Mouse (Mus musculus) cerebellum, adult 2 months (tissue): ENCODE results near the gene Lypd9. TPM values are rescaled to one million over a fixed set of nuclear protein-coding genes. Genes with fewer than 3 reads are reported as not detected.
"Not testable (repeated sequence)": the region's sequence is repeated elsewhere in the genome, so short reads cannot be mapped to it uniquely, and the experiment has no call there.

Experiments used
- DNase-seq, 2 experiments: peaks; one replicate each; pipeline ENCODE4 v3.0.0; 2021
- H3K27ac ChIP-seq: fragments of 200-500 bp; 2 replicates; pipeline ENCODE4 v1.5.1; 2012; ENCODE audit warnings: low read length, control low read depth, inconsistent platforms; ENCODE audit not compliant: insufficient read depth
- H3K27me3 ChIP-seq: fragments of 200-500 bp; 2 replicates; pipeline ENCODE4 v1.6.1; 2012; ENCODE audit warnings: inconsistent platforms, mild to moderate bottlenecking, low read length, moderate library complexity; ENCODE audit not compliant: control insufficient read depth, insufficient read depth
- H3K4me1 ChIP-seq: fragments of 200-500 bp; 2 replicates; pipeline ENCODE4 v1.6.1; 2011; ENCODE audit warnings: low read length; ENCODE audit not compliant: control insufficient read depth, insufficient read depth
- H3K4me3 ChIP-seq: fragments of 200-500 bp; replicated peaks from 2 replicates; pipeline ENCODE3; 2011; ENCODE audit warnings: mild to moderate bottlenecking, low read depth, low read length, control low read depth; ENCODE audit not compliant: insufficient read depth
- CTCF ChIP-seq: fragments of 200-500 bp; IDR thresholded peaks from 2 replicates; pipeline ENCODE4 v1.5.1; 2011; ENCODE audit warnings: low read depth, mild to moderate bottlenecking, control low read depth, low read length, moderate library complexity, borderline replicate concordance; ENCODE audit not compliant: insufficient read depth
- POLR2A ChIP-seq: fragments of 200-500 bp; IDR thresholded peaks from 2 replicates; pipeline ENCODE4 v1.6.1; 2011; ENCODE audit warnings: low read length, control low read depth, borderline replicate concordance; ENCODE audit not compliant: insufficient read depth
- WGBS: fragments of 180-500 bp; shearing (Covaris S2); methylation state at CpG from one replicate; pipeline ENCODE4 v1.1.7; 2018; 5-methylcytosine and 5-hydroxymethylcytosine counted together
- polyA plus RNA-seq: library from polyadenylated mRNA; depleted of rRNA; stranded (reverse); fragments of >200 nt; gene quantifications from 2 replicates; pipeline ENCODE4 v1.2.3, GENCODE M21; 2012; rRNA removed

The Lypd9 gene
- not detected in 2 replicates for polyA plus RNA-seq

- no peak for TF ChIP-seq POLR2A
- no peak for TF ChIP-seq CTCF
- Histone ChIP-seq H3K27ac (no peak within 1 kb of the TSS), H3K4me1 (no peaks in the 10 kb centered on the region), H3K4me3 (no peak within 1 kb of the TSS), H3K27me3 (no peaks in the 10 kb centered on the region; the same call in 1 of the 2 replicates)
- no peak for DNase-seq
- WGBS = 97% methylated on average over 9 of the region's 9 CpGs
These were observed at the start of gene Lypd9 for GRCm38 (mm10) chr11:58452759-58453158. Lypd9 (minus strand) TSS chr11:58452923.

DNA sequence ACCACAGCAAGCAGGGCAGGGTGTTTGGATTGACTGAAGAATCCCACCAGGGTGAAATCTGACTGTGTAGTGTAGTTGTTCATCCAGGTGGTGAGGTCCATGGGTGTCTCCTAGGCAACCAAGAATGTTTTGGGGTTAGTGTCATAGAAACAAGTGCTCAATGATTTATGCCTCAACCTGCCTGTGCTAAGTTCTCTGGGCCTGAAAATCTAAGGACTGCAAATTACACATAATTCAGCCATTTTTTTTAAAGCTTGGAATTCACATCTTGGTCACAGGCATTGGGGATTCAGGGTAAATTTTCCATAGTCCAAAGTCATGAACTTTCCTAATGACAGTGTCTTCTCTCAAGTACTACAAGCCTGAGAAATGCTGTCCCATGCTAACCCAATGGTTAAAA is 49.7 kb upstream of the Lypd9 start, which contains the start of gene Olfr331:
Gene Olfr331 (minus strand): TSS at position 101 of the 400 bp plus-strand sequence.
- H3K4me1 ChIP-seq, H3K4me3 ChIP-seq, H3K27ac ChIP-seq, DNase-seq, H3K27me3 ChIP-seq: not testable (repeated sequence)

GRCm38 (mm10) chr11:58499290-58499689 is 46.6 kb upstream of the Lypd9 start:
- 29% methylated on average over 3 of the region's 3 CpGs for WGBS
- no peak for DNase-seq
- no peak for TF ChIP-seq CTCF
- no peak for TF ChIP-seq POLR2A
- no peaks in the 10 kb centered on the region for H3K27me3 ChIP-seq
- H3K4me3 ChIP-seq = no peak overlapping the region
- H3K27ac ChIP-seq = no peak overlapping the region
- H3K4me1 ChIP-seq = no peaks in the 10 kb centered on the region

GRCm38 (mm10) chr11:58498761-58499160 is 46.0 kb upstream of the Lypd9 start:
- Histone ChIP-seq H3K27ac (no peak overlapping the region), H3K4me3 (no peak overlapping the region), H3K4me1 (no peaks in the 10 kb centered on the region), H3K27me3 (no peaks in the 10 kb centered on the region)
- WGBS = 82% methylated on average over 9 of the region's 9 CpGs
- DNase-seq = no peak
- TF ChIP-seq CTCF = no peak
- no peak for TF ChIP-seq POLR2A

DNA sequence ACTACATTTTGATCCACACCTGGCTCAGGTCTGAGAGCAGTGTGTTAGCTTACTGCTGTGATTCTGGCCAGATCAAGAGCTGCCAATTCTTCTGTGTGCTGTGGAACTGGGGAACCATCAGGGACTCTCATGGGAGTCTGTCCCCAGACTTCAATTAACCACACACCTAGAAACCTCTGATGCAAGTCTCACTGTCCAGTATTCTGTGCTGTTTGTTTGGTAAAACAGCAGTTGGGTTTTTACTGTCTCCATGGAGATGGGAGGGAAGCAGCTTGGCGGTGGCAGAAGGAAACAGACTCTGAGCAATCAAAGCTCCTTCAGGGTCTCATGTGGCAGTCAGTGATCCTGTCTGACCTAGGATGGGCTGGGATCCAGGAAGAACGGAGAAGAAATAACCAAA is 39.7 kb upstream of the Lypd9 start, which contains the start of gene Olfr332:
Gene Olfr332 (minus strand): TSS at position 101 of the 400 bp plus-strand sequence.
- Histone ChIP-seq H3K4me1 (no peaks in the 10 kb centered on the region), H3K27ac (no peak within 1 kb of the TSS), H3K27me3 (no peaks in the 10 kb centered on the region), H3K4me3 (no peak within 1 kb of the TSS)
- DNase-seq = no peak
- 39% methylated on average over 2 of the region's 2 CpGs for WGBS
- TF ChIP-seq POLR2A (no peak), CTCF (no peak)

DNA sequence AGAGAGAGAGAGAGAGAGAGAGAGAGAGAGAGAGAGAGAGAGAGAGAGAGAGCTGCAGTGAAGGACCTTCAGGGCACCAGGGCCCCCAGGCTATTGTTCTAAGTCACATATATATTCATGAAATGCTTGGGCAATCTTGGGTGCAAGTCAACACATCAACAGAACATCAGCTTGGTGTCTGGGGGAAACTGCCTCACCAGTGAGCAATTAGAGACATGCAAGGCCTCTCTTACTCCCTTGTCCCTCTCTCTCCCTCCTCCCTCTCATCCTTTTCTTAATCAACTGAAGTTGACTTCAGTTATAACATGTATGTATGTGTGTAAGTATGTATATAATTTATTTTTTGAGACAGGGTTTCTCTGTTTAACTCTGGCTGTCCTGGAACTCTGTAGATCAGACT is 9.4 kb upstream of the Lypd9 start, which contains the start of gene Olfr30:
Gene Olfr30 (minus strand): TSS at position 101 of the 400 bp plus-strand sequence.
- Histone ChIP-seq H3K27me3 (no peaks in the 10 kb centered on the region), H3K4me1 (no peaks in the 10 kb centered on the region), H3K27ac (no peak within 1 kb of the TSS), H3K4me3 (no peak within 1 kb of the TSS)
- no peak for DNase-seq
- no peak for TF ChIP-seq CTCF

DNA sequence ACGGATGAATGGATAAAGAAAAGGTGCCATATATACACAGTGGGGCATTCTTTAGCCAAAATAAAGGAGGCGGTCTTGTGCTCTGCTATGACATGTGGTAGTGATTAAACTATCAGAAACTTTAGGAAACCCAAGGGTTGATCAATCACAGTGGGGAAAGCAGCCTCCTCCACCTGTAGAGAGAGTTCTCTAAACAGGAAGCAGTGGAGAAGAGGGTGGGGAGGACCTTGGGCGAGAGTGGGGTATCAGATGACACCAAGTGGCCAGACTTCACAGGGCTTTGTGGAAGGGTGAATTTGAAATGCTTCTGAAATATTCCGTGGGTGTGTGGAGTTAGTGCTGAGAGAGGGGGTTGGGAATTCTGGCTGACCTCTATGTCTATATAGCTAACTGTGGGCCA is 869 bp upstream of the Lypd9 start:
- Histone ChIP-seq H3K4me1 (no peaks in the 10 kb centered on the region), H3K27ac (no peak overlapping the region), H3K4me3 (no peak overlapping the region), H3K27me3 (no peaks in the 10 kb centered on the region; the same call in 1 of the 2 replicates)
- TF ChIP-seq CTCF (no peak), POLR2A (no peak)
- no peak for DNase-seq
- WGBS = 74% methylated on average over 4 of the region's 4 CpGs

DNA sequence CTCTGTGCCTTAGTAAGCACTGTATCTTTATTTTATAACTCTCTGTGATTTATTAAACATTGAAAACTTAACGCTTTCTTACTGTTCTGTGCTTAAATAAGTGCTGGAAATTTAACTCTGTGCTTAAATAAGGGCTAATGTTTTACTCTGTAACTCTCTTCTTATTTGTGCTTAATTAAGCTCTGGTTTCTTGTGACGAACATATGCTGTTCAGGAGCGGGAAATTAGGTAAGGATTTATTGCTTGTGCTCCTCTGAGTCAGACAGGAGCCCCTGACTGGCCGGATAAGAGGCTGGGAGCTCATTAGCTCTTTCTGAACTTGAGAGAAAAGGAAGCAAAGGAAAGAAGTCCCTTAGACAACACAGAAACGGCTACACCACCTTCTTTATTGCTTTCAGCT is 14.9 kb downstream of the Lypd9 start:
- Histone ChIP-seq H3K4me3 (no peak overlapping the region), H3K27me3 (no peaks in the 10 kb centered on the region; the same call in 1 of the 2 replicates), H3K4me1 (no peaks in the 10 kb centered on the region), H3K27ac (no peak overlapping the region)
- 72% methylated on average over 5 of the region's 5 CpGs for WGBS
- no peak for DNase-seq
- TF ChIP-seq CTCF = no peak
